21 mouse cellular contexts compared by ENCODE assay signal in the genomic region with DNA sequence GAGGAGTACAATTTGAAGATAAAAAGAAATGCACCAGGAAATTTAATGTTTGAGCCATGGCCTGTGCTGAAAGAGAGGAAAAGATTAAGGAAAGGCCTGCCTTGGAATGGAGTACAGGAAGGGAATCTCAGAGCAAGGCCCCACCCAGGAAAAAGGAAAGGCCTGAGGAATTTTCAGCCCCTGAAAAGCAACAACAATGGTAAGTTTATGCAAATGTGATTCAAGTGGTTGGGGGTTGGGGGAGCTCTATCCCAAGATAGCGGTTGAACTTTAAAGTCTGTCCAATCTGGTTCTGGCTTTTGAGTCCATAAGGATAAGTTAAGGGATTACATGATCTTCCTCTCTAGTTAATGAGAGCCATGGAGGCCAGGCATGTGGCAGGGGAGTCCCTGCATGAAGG. TPM values are rescaled to one million over a fixed set of nuclear protein-coding genes. Genes with fewer than 3 reads are reported as not detected.
DNase-seq lines count a peak whose midpoint lies in the region; ATAC-seq and TF ChIP-seq lines count a peak whose summit lies in the region.
"Had no signal": no experiment of that assay in that cellular context is flagged by ENCODE, and none has a peak within 500 bp of the region (broad histone marks: within the 10 kb centered on the region; RNA-seq: fewer than 3 reads in every experiment).

No protein-coding gene starts in this region.

- H3K36me3 ChIP-seq in lung, postnatal 0 days (ENCODE audit: insufficient read depth, low read length): no peaks in the 10 kb centered on the region
- H3K36me3 ChIP-seq in ES-Bruce4 (ENCODE audit: control insufficient read depth, insufficient read depth, low read length, poor library complexity, severe bottlenecking): no peaks in the 10 kb centered on the region
- no peaks in the 10 kb centered on the region for H3K36me3 ChIP-seq in kidney, adult 2 months (ENCODE audit: control insufficient read depth, insufficient read depth, low read length)
- H3K36me3 ChIP-seq: forebrain, embryonic 15.5 days; G1E; heart, embryonic 12.5 days; hindbrain, embryonic 12.5 days had no signal

- no peak for DNase-seq in gastrocnemius, adult 2 months
- DNase-seq in gastrocnemius, adult 18-20 months (ENCODE audit: low spot score): no peak
- no peak for DNase-seq in lung, postnatal 0 days (ENCODE audit: low spot score)
- DNase-seq in lung, adult 18-20 months: no peak
- DNase-seq in R1 (ENCODE audit: low read depth, low spot score): peak; percentile 94
- DNase-seq in kidney, adult 2 months: no peak
- DNase-seq: adrenal gland, adult 2 months; adrenal gland, postnatal 25 days; cerebellum, adult 18-20 months; cerebellum, adult 9-11 months; cerebellum, postnatal 36 days; gastrocnemius, postnatal 14 days; heart, postnatal 4 days had no signal

- peak; percentile 17; the same call in 1 of the 2 replicates for ATAC-seq in lung, postnatal 0 days
- ATAC-seq: activated CD4-positive, CD25-positive, alpha-beta regulatory T cell, adult 4 months; forebrain, embryonic 15.5 days; hindbrain, embryonic 16.5 days; inflammation-experienced regulatory T-cells, adult 6 months had no signal

- no peak overlapping the region for H3K4me3 ChIP-seq in gastrocnemius, adult 2 months
- H3K4me3 ChIP-seq in lung, postnatal 0 days (ENCODE audit: low read depth, low read length): no peak overlapping the region
- no peak overlapping the region for H3K4me3 ChIP-seq in ES-Bruce4 (ENCODE audit: low read depth, low read length)
- H3K4me3 ChIP-seq in kidney, adult 2 months (ENCODE audit: insufficient read depth, low read depth, low read length): no peak overlapping the region
- H3K4me3 ChIP-seq: forebrain, embryonic 15.5 days; heart, embryonic 12.5 days; hindbrain, embryonic 12.5 days had no signal

- 0 out of 2 replicates have a peak overlapping the region, but pooled peaks have one; percentile 8 for H3K27ac ChIP-seq in gastrocnemius, adult 2 months
- H3K27ac ChIP-seq in lung, postnatal 0 days (ENCODE audit: low read length): 0 out of 2 replicates have a peak overlapping the region, but pooled peaks have one; percentile 15
- peak overlapping the region; percentile 7; the same call in 1 of the 2 replicates for H3K27ac ChIP-seq in ES-Bruce4 (ENCODE audit: insufficient read depth, low read length)
- no peak overlapping the region for H3K27ac ChIP-seq in kidney, adult 2 months (ENCODE audit: insufficient read depth, low read depth, low read length)
- H3K27ac ChIP-seq: forebrain, embryonic 15.5 days; hindbrain, embryonic 12.5 days had no signal

- 0 out of 2 replicates have a peak, but pooled peaks have one; percentile 13 for TF ChIP-seq EP300 in lung, postnatal 0 days (IDR thresholded peaks at IDR 0.05)
- TF ChIP-seq EP300 in ES-Bruce4 (IDR thresholded peaks at IDR 0.05; ENCODE audit: insufficient read depth, low read depth, low read length): no peak

- H3K4me1 ChIP-seq in lung, postnatal 0 days (ENCODE audit: insufficient read depth, low read depth, low read length): no peaks in the 10 kb centered on the region
- H3K4me1 ChIP-seq in ES-Bruce4 (ENCODE audit: control insufficient read depth, insufficient read depth, low read length): no peaks in the 10 kb centered on the region
- H3K4me1 ChIP-seq in kidney, adult 2 months (ENCODE audit: control insufficient read depth, insufficient read depth, low read length): no peaks in the 10 kb centered on the region
- H3K4me1 ChIP-seq: forebrain, embryonic 15.5 days; heart, embryonic 12.5 days; hindbrain, embryonic 12.5 days had no signal

- no peaks in the 10 kb centered on the region for H3K27me3 ChIP-seq in lung, postnatal 0 days (replicated peaks; ENCODE audit: insufficient read depth, low read length)
- no peaks in the 10 kb centered on the region for H3K27me3 ChIP-seq in ES-Bruce4 (ENCODE audit: control insufficient read depth, insufficient read depth, low read length, poor library complexity, severe bottlenecking)
- H3K27me3 ChIP-seq in kidney, adult 2 months (replicated peaks; ENCODE audit: control insufficient read depth, insufficient read depth, low read length): no peaks in the 10 kb centered on the region
- H3K27me3 ChIP-seq: forebrain, embryonic 15.5 days; heart, embryonic 12.5 days; hindbrain, embryonic 12.5 days had no signal

- no peaks in the 10 kb centered on the region for H3K9me3 ChIP-seq in lung, postnatal 0 days (ENCODE audit: low read length)
- peaks cover 10% of the 10 kb centered on the region for H3K9me3 ChIP-seq in ES-Bruce4 (replicated peaks; ENCODE audit: control insufficient read depth, insufficient read depth, low read length, poor library complexity, severe bottlenecking)
- H3K9me3 ChIP-seq: forebrain, embryonic 15.5 days; G1E; hindbrain, embryonic 12.5 days had no signal

- H3K9ac ChIP-seq in lung, postnatal 0 days (replicated peaks; ENCODE audit: low read depth): no peak overlapping the region
- no peak overlapping the region for H3K9ac ChIP-seq in ES-Bruce4 (ENCODE audit: low read depth, poor library complexity, severe bottlenecking)
- H3K9ac ChIP-seq: forebrain, embryonic 15.5 days; heart, embryonic 12.5 days; hindbrain, embryonic 12.5 days had no signal

- H3K4me2 ChIP-seq in lung, postnatal 0 days (replicated peaks; ENCODE audit: low read depth, low read length): no peak overlapping the region
- H3K4me2 ChIP-seq: forebrain, embryonic 15.5 days; heart, embryonic 12.5 days; hindbrain, embryonic 12.5 days had no signal

- WGBS in lung, postnatal 0 days: 70% methylated on average over 1 of the region's 1 CpGs
- WGBS in kidney, adult 2 months: 75% methylated on average over 1 of the region's 1 CpGs

- no peak for TF ChIP-seq POLR2A in ES-Bruce4 (IDR thresholded peaks at IDR 0.05; ENCODE audit: insufficient read depth, low read length)
- no peak for TF ChIP-seq POLR2A in kidney, adult 2 months (IDR thresholded peaks at IDR 0.05; ENCODE audit: low read depth, low read length)

- intact Hi-C loops in gastrocnemius, adult 2 months (cut with DNase I): no loop called here

- no peak for TF ChIP-seq CTCF in gastrocnemius, adult 2 months (IDR thresholded peaks at IDR 0.05)
- TF ChIP-seq CTCF in lung, postnatal 0 days (IDR thresholded peaks at IDR 0.05): no peak
- no peak for TF ChIP-seq CTCF in ES-Bruce4 (IDR thresholded peaks at IDR 0.05; ENCODE audit: low read depth, low read length)
- no peak for TF ChIP-seq CTCF in kidney, adult 2 months (conservative IDR thresholded peaks at IDR 0.05; ENCODE audit: insufficient read depth, insufficient read length, low read depth, low read length)

RNA-seq across cellular contexts. Expression of gene Pgap1, which starts 49.5 kb away (rescaled TPM):
- total RNA-seq in gastrocnemius, adult 2 months (2021): 1 to 10 TPM; 2.5 to 3.3 TPM
- total RNA-seq in gastrocnemius, adult 18-20 months (2021): 1 to 10 TPM; 1.9 to 2.6 TPM
- 2.0 and 2.5 TPM in 2 replicates for polyA plus RNA-seq in lung, postnatal 0 days (2015; fragmentation: Nextera tagmentation; extraction: Ambion mirVana)
- polyA plus RNA-seq in ES-Bruce4 (2011; ENCODE audit: insufficient read depth, insufficient read length, low read depth, missing spikeins): 14.6 and 15.9 TPM in 2 replicates
- polyA plus RNA-seq in kidney, adult 2 months (2012; rRNA removed): 2.3 and 2.8 TPM in 2 replicates
- polyA plus RNA-seq: G1E had no signal
